Mouse (Mus musculus): Measurements from ENCODE around the gene Lpar1. TPM values are rescaled to one million over a fixed set of nuclear protein-coding genes. Genes with fewer than 3 reads are reported as not detected.

Gene Lpar1
- polyA plus RNA-seq, 1 experiment from 2014 or later: 63.8 TPM

DNA sequence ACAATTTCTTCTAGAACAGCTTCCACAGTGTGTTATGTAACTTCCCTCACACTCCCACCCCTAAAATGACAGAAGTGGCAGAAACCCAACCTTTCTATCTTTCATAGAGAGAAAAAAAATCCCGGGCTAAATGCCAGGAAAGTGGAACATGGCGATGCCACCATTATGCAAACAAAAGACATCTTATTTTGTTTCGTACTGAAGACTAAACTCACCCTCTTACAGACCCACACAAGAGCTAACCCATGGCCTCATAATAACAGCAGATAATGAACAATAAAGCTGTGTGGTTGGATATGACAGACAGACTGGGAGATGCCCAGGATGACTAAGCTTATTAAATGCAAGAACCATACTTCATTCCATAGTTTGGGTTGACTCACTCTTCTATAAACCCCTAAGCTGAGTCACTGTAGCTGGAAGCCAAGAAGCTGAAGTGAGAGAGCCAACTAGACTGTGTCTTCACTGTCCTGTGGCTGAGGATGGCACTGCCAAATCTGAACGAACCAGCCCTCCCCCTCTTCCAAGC is 151.7 kb downstream of the Lpar1 start:
- H3K4me2 ChIP-seq (ENCODE audit: low read depth, low read length, severe bottlenecking): no peak overlapping the region
- 89% methylated on average over 4 of the region's 4 CpGs for WGBS
- H3K9me3 ChIP-seq (ENCODE audit: control insufficient read depth, low read length): no peaks in the 10 kb centered on the region
- no peaks in the 10 kb centered on the region for H3K27me3 ChIP-seq (ENCODE audit: control insufficient read depth, insufficient read depth, low read length)
- H3K4me1 ChIP-seq (replicated peaks; ENCODE audit: control insufficient read depth, insufficient read depth, low read length): no peaks in the 10 kb centered on the region
- ATAC-seq (replicated peaks; ENCODE audit: low FRiP score) (no peak), DNase-seq (ENCODE audit: low spot score) (no peak)
- H3K4me3 ChIP-seq (ENCODE audit: low read depth, low read length): no peak overlapping the region
- H3K9ac ChIP-seq (ENCODE audit: low read length): no peak overlapping the region
- H3K36me3 ChIP-seq (ENCODE audit: control insufficient read depth, insufficient read depth, low read length): no peaks in the 10 kb centered on the region
- H3K27ac ChIP-seq (ENCODE audit: low read depth, low read length): no peak overlapping the region

DNA sequence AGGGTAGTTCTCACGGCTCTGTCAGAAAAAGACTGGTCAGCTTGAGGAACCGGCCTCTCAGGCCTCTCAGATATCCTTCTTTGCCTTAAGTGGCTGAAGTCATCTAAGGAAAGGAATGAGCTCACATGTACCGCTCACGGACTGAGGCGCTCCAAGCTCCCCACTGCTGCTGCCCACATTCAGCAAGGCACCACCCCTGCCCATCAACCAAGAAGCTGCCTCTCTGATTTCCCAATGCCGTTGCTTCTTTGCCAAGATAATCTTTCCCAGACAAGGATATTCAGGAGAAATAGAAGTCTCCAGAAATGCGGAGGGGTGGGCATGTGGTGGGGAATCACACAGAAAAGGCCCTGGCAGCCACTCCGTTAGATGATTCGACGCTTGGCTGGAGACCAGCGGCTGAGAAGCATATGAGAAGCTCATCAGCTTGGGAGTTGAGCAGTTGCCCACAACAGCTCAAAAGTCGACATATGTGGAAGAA is 152.8 kb downstream of the Lpar1 start:
- H3K9me3 ChIP-seq (ENCODE audit: control insufficient read depth, low read length): no peaks in the 10 kb centered on the region
- H3K4me1 ChIP-seq (replicated peaks; ENCODE audit: control insufficient read depth, insufficient read depth, low read length): no peaks in the 10 kb centered on the region
- ATAC-seq (replicated peaks; ENCODE audit: low FRiP score) (no peak), DNase-seq (ENCODE audit: low spot score) (no peak)
- H3K9ac ChIP-seq (ENCODE audit: low read length): no peak overlapping the region
- H3K36me3 ChIP-seq (ENCODE audit: control insufficient read depth, insufficient read depth, low read length): no peaks in the 10 kb centered on the region
- WGBS: 91% methylated on average over 12 of the region's 12 CpGs
- H3K4me3 ChIP-seq (ENCODE audit: low read depth, low read length): no peak overlapping the region
- H3K27me3 ChIP-seq (ENCODE audit: control insufficient read depth, insufficient read depth, low read length): no peaks in the 10 kb centered on the region
- H3K4me2 ChIP-seq (ENCODE audit: low read depth, low read length, severe bottlenecking): no peak overlapping the region
- H3K27ac ChIP-seq (ENCODE audit: low read depth, low read length): no peak overlapping the region

Small RNA genes lying within 50 kb of the gene (microRNA-seq; reads per million reads assigned to microRNA genes)
- 5.9 reads per million for gene Mir3095 (ENCODE audit: insufficient number of aligned reads)

Other genes starting within 250 kb of the Lpar1 start
- gene Olfr267, start 233.8 kb upstream of the Lpar1 start, polyA plus RNA-seq (2014; fragmentation: Nextera tagmentation; extraction: Ambion mirVana): 0.11 TPM in 1 of 2 replicates, not detected in the other